Mouse (Mus musculus): Measurements from ENCODE around the gene Rcc1l. TPM values are rescaled to one million over a fixed set of nuclear protein-coding genes. Genes with fewer than 3 reads are reported as not detected.

The Rcc1l gene
- polyA plus RNA-seq (2015; fragmentation: Nextera tagmentation; extraction: Ambion mirVana): 18.3 and 27.2 TPM in 2 replicates

GRCm38 (mm10) chr5:134176169-134176881, at the start of gene Rcc1l:
Rcc1l (minus strand) TSS chr5:134176774.

DNA sequence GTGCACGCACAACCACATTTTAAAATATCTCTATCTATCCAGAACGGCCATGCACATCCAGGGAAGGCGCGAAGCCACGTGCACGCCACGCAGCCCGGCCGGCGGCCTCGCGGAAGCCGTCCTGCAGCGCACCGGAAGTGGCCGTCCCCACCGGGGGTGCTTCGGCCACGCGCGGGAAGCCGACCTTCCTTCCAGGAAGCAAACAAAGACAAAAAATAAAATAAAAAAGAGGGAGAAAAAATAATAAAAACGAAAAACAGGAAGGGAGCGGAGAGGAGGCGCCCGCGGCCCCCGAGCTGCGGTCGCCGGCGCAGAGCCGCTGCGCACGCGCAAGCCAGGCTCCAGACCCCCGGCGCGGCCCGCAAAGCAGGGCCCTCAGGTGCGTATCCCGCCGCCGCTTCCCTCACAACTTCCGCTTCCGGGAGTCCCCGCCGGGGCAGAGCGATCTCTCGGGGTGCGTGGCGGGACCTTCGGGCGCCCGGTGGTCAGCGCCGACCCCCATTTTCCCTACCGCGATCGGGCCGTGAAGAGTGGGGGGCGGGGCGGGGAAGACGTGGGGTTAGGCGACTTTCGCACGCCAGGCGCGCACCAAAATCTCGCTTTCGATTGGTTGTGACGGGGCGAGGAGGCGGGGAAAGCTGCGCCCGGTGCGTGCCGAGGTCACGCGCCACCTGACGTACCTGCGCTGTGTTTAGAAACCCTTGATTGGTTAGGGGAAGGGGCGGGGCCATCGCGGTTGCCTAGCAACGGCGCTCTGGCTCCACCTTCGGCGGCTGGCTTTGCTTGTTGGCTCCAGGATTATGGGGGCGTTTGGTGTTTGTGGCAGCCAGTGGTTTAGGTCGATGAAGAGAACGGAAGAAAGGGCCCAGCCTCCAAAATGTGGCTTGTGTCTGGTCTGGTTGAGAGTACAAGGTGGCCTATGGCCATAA, 7.6 kb upstream of the Rcc1l start, which contains the start of gene Gtf2ird2:
Gene Gtf2ird2 (plus strand): TSS at position 140 of the 929 bp plus-strand sequence.

GRCm38 (mm10) chr5:134099496-134100211, 76.9 kb downstream of the Rcc1l start, which contains the start of gene Castor2:
Castor2 (plus strand) TSS chr5:134099711.

Other genes with a start within 250 kb of the Rcc1l start
- 5.7 and 6.9 TPM in 2 replicates for gene Castor2, start 77.1 kb downstream of the Rcc1l start, polyA plus RNA-seq (2015; fragmentation: Nextera tagmentation; extraction: Ambion mirVana)
- 5.1 and 6.3 TPM in 2 replicates for gene Gtf2ird2, start 7.2 kb upstream of the Rcc1l start, polyA plus RNA-seq (2015; fragmentation: Nextera tagmentation; extraction: Ambion mirVana)
- 4.7 and 6.5 TPM in 2 replicates for gene Ncf1, start 52.9 kb upstream of the Rcc1l start, polyA plus RNA-seq (2015; fragmentation: Nextera tagmentation; extraction: Ambion mirVana)
- 84.6 and 129 TPM in 2 replicates for gene Gtf2i, start 138.0 kb upstream of the Rcc1l start, polyA plus RNA-seq (2015; fragmentation: Nextera tagmentation; extraction: Ambion mirVana)

All from adrenal gland, postnatal 0 days (tissue).